Mouse (Mus musculus) monocyte, adult 2 months (primary cell): ENCODE measurements around the gene Hamp2.
A peak's percentile ranks its signal among the peaks of the same experiment; 100 is the strongest.
"Not testable (repeated sequence)": the region's sequence is repeated elsewhere in the genome, so short reads cannot be mapped to it uniquely, and the experiment has no call there.

Experiments used
- DNase-seq, 2 experiments: peaks; one replicate each; pipeline ENCODE4 v3.0.0; 2022; ENCODE audit warnings: low spot score in 2 of 2, low read depth in 1 of 2

Hamp2 gene

DNA sequence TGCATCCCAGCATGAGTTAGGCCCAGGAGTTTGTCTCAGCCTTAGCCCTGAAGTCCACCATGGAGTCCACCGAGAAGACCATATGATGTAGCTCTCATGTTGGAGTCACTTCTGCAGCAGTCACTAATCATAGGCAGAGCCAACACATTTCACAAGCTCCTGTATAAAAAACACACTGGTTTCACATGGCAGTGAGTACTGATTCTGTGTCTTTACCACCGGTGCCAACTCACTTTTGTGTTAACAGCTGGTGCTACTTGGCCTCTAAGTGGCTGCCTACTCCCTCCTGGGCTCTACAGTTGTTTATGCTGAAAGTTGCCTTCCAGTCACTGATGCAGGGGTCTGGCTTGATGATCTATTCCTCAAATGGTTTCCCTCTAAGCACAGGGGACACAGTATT is at the start of gene Hamp2:
TSS of gene Hamp2 (minus strand) at position 101 of the 400 bp plus-strand sequence.
- DNase-seq: not testable (repeated sequence)

DNA sequence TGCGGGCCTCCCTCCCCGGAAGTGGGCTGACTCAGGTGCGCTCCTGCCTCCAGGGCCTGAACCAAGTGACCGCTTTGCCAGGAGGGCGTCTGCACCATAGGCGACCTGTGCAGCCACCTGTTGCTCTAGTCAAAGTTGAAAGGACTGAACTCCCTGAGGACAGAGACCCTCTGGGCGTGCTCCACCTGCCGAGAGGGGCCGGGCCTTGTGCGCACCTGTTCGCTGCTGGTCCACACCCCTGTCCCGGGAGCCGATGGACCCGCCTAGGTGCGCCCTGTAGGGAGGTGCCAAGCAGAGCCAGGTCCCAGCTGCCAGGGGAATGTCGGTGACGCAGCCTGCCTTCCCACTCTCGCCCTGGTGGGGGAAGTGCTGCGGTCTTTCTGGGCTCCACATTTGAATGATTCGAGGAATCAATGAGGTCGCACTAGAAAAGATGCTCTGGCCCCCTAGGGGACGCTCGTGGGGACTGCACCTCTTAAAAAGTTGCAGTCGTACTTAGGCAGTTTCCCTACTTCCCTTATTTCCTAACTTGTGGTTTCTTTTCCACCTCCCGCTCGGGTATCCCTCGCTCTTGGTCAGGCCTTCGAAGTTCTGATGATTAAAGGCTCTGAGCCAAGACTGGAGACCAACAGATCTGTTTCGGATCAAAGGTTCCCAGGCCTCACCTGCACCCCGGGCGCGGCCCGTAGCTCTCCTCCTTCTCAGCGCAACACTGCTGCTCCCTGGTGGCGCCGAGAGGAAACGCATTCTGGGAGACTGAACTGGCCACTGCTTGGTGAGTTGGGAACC is 49.2 kb upstream of the Hamp2 start, which contains the start of gene Fam187b:
TSS of gene Fam187b (plus strand) at position 290 of the 789 bp plus-strand sequence.
- peak; percentile 85 to 87 for DNase-seq

DNA sequence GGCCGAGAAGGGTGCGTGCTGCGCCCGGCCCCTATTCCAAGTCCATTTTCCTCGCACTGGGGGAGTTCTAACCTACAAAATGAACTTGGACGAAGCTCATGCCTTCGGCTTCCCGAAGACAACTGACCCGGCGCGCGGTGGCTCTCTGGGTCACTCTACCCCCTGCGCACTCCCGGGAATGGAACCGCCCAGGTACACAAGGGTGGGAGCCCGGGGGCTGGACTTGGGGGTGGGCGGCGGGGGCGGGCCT is 48.7 kb upstream of the Hamp2 start, which contains the start of gene Lsr:
TSS of gene Lsr (minus strand) at position 214 of the 250 bp plus-strand sequence.
- no peak for DNase-seq

DNA sequence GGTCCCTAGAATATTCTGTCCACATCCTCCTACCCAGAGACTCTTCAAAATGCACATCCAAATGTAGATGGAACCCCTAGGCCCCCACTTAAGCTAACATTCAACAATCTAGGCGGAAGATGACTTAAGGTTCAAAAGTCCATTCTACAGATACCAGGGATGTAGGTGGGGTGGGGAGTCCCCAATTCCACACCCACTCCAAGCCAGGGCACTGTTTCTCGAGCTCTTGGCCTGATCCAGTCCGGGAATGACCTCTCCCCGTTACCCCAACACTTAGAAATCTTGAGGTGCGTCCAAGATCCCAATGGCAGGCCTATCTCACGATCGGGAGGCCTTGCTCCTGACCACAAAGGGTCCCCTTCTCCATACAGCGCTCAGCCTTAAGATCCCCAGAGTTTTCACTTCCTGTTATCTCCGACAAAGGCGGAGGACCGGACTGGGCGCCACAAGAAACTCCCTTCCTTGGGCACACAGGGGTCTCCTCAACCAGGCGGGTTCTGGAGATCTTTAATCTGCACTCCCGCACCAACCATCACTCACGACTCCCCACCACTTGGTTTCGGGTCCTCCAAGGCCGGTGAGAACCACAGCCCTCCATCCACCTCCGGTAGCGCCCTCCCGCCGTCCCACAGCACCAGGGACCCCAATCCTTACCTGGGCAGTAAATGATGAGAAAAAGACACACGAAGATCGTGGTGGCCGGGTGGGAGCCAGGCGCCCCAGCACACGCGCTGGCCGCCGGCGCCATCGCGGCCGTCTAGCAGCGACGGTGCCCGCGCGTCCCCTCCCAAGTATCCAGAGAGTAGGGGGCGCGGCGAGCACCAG is 48.2 kb upstream of the Hamp2 start:
- DNase-seq: peak in 1 of 2 experiments; percentile 28

DNA sequence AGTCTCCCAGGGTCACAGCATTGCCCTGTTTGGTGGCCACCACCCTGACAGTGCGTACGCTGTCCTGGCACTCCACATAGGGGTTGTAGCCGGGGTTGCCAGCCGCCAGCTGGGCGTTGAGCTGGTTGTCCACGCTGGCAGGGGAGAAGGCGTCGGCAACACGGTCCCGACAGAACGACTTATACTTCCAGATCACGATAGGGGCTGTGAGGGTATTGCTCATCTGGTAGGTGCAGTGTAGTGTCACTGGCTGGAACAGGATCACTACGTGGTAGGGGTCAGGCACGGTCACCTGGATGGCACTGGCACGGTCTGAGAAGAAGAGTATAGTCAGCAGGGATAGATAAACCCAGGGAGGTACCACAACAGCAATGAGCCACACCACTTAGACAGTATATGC is 47.4 kb upstream of the Hamp2 start:
- DNase-seq: no peak

DNA sequence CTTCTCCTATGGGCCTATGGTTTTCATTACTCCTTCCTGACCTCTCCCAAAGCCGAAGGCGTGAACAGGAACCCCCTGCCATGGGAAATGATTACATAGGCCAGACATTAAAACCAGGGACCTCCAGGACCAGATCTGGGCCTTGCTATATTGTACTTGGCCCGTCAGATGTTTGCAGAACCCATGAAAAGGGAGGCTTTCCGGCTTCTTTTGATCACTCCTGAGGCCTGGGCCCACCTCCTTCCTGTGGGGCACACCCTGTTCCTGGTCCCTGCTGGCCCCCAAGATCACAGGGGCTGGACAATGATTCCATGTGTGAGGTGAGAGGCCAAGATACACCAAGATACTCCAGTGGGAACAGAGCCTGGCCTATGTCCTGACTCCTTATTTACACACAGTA is 44.7 kb upstream of the Hamp2 start:
- DNase-seq: no peak

DNA sequence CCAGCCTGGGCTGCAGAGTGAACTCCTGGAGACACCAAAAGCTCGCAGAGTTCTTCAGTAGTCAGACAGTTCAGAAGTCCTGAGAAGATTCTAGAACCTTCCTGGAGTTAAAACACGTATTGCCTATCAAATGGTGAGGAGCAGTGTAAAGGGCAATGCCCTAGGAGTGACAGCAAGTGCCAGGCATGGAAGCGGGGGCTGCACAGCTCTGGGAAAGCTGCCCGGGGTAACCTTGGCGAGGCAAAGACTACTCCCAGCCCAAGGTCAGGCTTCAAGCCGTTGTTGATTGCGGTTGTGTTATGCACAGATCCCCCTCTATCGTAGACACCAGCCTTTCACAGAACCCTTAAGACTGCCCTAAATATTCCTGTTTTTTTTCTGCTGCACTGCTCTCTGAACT is 44.1 kb upstream of the Hamp2 start:
- DNase-seq: no peak

DNA sequence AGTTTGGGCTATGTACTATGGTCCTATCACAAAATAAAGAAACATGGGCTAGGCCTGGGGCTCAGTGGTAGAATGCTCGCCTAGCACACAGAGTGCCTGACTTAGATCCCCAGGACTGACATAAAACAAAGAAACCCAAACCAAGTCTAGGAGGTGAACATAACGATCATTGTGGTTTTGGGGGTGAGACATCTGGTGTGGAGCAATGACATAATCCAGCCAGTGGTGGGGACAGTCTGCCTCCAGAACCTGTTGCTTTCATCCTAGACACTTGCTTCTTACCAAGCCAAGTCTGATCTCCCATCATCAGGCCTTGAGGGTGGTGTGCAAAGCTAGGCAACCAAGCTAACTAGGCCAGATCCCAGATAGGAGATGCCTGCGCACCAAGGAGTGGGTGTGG is 42.2 kb upstream of the Hamp2 start:
- no peak for DNase-seq

DNA sequence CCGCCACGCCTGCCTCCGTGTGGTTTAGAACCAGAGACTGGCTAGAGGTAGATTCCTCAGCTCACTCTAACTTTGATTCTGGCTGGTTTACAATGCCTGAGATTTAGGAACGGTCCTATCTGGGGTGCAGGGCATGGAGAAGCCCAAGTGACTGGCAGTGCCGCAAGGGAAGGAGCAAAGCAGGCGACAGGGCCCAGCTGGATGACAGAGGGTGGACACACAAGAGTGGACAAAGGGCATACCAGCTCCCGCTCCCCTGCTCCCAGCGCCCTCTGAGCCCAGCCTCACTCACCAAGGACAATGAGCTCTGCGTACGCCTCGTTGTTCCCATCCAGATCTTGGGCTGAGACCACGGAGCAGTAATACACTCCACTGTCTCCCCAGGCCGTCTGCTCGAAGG is 41.2 kb upstream of the Hamp2 start:
- DNase-seq: no peak

DNA sequence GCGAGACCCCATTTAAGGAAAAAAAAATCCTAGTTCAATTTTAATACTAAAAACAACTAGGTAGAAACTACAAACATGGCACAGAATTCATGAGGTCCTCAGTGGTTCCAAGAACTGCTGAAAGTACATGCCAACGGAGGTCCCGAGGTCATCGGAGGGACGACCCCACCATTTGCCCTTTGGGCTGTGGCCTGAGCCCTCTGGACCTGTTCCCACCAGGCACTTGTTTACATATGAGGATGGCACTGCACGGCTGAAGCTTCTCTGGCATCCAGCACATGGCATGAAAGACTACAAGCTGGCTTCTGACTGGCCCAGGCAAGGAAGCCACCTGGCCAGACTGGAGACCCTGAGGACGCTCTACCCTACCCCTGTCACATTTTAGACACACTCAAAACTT is 39.9 kb upstream of the Hamp2 start:
- no peak for DNase-seq

DNA sequence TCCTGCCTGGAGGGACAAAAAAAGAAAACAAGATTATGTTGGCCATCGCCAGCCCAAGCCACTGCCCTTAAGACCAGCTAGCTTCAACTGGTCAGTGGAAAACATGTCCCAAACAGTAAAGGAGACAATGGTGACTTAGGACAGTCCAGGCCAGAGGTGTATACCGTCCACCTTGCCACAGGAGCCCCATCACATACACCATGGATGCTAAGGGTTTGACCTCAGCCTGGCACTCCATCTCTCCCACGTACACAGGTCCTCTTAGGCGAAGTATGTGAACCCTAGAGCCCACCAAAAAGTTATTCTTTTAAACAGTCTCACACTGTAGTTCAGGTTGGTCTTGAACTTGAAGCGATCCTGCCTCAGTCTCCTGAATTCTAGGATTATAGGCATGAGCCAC is 38.4 kb upstream of the Hamp2 start:
- no peak for DNase-seq

DNA sequence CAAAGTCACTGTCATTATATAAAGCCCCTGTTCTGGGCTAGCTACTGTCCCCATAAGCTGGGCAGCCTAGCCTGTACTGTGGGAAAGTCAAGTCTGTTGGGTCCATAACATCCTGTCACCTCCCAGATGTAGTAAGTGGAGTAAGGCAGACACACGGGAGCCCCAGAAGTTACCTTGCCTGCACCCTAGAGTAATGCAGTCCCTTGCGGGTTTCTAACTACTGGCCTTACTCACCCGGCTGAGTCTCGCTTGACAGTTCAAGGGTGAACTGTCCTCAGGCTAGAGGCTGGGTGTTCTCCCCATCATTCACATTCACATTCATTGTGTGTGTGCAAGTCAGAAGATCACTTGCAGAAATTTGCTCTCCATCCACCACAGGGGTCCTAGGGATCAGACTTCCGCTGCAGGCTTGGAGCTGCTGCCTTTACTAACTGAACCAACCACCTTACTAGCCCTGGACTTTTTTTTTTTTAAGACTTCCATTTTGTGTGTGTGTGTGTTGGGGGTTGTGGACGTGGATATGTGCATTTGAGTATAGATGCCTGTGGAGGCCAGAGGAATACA is 35.4 kb upstream of the Hamp2 start:
- DNase-seq: no peak

DNA sequence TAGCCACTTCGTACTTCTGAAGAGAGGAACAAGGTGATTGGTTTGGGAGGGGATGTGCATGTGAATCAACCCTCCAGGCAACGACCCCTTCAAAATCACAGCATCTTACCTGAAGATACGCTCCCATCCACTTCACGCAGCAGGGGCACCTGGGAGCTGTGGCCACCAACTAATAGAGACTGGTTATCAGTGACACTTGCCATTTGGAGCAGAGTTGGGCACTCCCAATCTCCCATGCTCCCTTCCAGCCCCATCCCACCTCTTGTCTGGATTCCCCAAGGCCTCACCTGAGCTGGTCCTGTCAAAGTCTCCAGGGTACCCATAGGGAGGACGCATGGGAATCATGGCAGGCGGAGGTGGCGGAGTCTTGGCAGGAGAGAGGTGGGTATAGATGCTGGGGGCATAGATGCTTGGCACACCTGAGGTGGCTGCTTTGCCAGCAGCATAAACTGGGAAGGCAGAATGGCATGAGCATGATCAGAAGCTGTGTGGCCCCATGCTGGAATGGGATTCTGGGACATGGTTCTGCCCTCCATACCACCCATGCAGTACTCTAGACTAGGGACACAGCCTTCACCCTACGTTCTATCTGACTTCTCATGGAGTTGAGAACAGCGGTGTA is 34.5 kb upstream of the Hamp2 start:
- no peak for DNase-seq

DNA sequence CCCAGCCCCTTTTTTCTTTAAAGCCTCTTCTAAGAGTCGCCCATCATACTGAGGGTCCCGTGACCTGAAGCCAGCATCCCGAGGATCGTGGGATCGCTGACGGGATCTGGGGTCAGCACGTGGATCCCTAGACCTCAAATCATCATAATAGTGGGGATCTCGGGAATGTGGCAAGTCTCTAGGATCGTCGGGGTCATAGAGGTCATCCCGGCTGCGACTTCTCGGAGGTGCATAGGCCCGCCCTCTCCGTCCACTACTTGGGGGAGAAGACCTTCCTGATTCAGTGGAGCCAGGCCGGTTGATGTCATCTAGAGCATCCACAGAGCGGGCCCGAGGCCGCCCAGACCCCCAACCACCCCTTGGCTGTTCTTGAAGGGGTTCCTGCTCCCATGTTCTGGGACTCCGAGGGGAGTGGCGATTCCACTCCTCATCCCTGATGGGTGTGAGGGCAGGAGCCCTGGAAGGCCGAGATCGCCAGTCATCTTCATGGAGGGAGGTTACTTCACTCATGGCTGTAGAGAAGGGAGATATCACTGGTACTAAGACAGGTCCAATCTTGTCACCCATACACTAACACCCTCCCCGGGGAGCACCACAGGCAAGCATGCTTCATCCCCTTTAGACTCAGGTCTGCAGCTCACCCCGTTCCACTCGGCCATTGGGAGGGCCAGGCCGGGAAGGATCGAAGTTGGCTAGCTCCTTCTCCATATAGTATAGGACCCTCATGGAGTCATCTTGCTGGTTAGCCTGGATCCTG is 33.8 kb upstream of the Hamp2 start:
- DNase-seq: no peak

DNA sequence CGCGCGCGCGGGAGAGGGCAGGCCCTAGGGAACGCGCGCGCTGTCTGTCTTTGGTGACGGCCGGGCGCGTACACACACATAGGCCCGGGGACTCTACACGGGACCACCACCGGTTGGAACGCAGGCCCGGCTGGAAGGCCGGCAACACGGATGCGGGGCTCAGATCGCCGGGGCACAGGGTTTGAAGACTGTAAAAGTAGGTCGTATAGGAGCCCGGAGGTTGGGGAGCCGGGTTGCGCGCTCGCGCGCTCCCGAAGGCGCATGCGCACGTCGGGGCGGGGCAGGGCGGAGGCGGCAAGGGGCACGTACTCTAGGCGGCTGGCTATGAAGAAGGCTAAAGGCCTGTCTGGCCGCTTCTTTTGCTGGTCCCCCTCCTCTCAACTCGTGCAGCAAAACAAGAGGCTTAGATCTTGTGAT is 32.9 kb upstream of the Hamp2 start:
- DNase-seq: peak; percentile 72 to 84

DNA sequence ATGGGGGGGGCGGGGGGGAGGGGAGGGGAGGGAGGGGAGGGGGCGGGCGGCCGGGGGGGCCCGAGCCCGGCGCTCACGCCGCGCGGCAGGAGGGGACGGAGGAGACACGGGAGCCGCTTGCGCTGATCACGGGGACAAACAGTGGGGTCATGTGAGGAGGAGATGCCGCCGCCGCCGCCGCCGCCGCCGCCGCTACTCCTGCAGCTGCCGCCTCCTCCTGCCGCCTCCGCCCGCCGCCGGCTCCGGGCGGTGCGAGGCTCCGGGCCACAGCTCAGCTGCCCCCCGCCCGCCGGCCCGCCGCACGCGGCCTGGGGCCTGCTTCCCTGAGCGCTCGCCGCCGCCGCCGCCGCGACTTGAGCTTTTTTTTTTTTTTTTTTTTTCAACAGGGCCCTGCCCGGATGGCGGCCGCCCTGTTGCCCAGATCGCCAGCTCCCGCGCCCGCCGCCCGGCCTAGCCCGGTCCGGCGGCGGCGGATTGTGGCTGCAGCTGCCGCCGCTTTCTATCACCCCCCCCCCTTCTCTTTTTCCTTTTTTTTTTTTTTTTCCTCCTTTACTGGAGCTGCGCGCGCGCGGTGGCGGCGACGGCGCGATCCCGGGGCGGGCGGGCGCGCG is 32.4 kb upstream of the Hamp2 start, which contains the start of gene Usf2:
TSS of gene Usf2 (minus strand) at position 48 of the 611 bp plus-strand sequence.
- DNase-seq: peak in 1 of 2 experiments; percentile 70

DNA sequence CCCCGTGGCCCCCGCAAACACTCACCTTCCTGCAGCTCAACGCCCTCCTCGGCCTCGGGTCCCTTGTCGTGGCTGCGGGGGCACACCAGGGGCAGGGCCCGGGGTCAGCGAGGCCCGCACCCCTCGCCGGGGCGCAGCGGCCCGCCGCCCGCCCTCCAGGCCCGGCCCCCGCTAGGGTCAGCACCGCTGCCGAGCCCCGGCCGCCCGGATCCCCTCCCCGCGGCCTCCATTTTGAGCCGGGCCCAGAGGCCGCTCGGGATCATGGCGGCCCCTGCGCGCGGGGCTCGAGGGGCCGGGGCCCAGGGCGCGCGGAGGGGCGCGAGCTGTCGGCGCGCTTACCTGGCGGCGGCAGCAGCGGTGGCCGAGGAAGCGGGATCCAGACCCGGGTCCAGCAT is 31.9 kb upstream of the Hamp2 start:
- DNase-seq: no peak

DNA sequence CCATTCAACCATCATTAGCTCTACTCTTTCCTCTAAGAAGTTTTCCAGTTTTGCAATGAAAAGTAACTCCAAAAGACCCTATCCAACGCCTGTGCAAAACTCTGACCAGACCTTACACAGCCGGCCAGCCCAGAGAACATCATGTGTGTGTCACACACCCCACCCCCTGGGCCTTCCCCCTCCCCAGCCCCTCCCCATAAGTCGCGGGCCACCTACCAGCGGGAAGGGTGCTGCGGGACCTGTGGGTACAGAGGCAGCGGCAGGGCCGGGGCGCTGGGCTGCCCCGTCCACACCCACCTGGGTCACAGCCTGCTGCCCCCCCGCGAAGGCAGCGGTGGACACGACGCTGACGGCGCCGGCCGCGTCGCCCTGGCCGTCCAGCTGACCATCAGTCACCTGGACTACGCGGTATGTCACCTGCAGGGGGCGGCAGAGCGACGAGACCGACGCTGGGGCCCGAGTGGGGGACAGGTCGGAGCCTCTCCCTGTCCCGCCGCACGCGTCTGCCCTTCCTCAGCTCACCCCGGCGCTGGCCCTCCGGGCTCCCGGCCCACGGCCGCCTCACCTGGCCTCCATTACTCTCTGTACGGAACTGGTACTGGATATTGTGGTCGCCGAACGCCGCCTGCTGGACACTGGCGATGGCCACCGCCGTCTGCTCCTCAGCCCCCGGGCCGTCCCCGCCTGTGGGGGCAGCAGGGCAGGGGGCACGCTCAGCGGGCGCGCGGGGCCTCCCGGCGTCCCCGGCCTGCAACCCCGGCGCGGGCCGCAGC is 31.3 kb upstream of the Hamp2 start:
- peak in 1 of 2 experiments; percentile 74 for DNase-seq

DNA sequence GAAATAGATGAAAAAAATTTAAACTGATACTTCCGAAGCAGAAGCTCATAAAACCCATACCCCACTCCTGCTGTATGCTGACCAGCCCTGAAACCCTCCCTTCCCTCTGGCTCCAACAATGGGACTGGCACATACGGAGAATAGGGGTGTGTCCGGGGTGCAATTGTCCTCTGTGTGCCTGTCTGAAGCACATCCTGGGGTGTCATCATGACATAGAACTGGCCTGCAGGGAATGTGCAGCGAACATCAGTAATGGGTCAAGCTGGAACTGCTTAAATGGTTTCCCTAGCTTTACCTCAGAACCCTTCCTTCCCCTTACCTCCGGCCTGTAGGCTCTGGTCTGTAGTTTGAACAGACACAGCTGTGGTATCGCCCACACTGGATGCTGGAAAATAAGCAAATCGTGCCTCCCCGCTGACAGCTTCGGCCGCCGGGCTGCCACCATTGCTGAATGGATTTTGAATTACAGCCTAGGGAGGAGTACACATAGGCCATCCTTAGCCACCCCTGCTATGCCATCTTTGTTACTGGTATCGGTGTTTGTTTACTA is 30.6 kb upstream of the Hamp2 start:
- no peak for DNase-seq
